Mouse (Mus musculus) heart, postnatal 36 days (tissue): ENCODE data around the gene Mup17. TPM values are rescaled to one million over a fixed set of nuclear protein-coding genes. Genes with fewer than 3 reads are reported as not detected.
"Not testable (repeated sequence)": the region's sequence is repeated elsewhere in the genome, so short reads cannot be mapped to it uniquely, and the experiment has no call there.

ENCODE experiments used
- DNase-seq, 2 experiments: peaks; one replicate each; pipeline ENCODE4 v3.0.0; 2021 to 2022
- intact Hi-C: fragments of 180-260 bp; cut with DNase I; formaldehyde crosslinking; loops from one replicate; pipeline ENCODE4 v1.15.1; 2025
- total RNA-seq, 2 experiments: library from RNA; stranded (reverse); gene quantifications; 2 replicates each; pipeline ENCODE4 v1.2.3; 2021

Gene Mup17
- total RNA-seq, result not detected

- DNase-seq, intact Hi-C loops: not testable (repeated sequence)
Observed at GRCm38 (mm10) chr4:61595771-61596170, at the start of gene Mup17. Gene Mup17 (minus strand): TSS chr4:61595871.

GRCm38 (mm10) chr4:61571561-61571960 is 24.1 kb downstream of the Mup17 start:
- DNase-seq, intact Hi-C loops: not testable (repeated sequence)

GRCm38 (mm10) chr4:61555887-61556286 is 39.8 kb downstream of the Mup17 start:
- DNase-seq, result not testable (repeated sequence)

More at GRCm38 (mm10) chr4:61555887-61556286, 39.8 kb downstream of the Mup17 start:
- intact Hi-C loops, result not testable (repeated sequence)

Other genes with a start within 250 kb of the Mup17 start
- gene Mup15, start 156.1 kb downstream of the Mup17 start, total RNA-seq, result not detected
- gene Mup16, start 76.3 kb downstream of the Mup17 start, total RNA-seq, result not detected
- not detected for gene Mup18, start 78.3 kb upstream of the Mup17 start, total RNA-seq
- gene Mup19, start 186.4 kb upstream of the Mup17 start, total RNA-seq, result not detected
- gene Mup5, start 239.4 kb upstream of the Mup17 start, total RNA-seq, result not detected